Mouse (Mus musculus) brain, adult 2 months (tissue): Measurements from ENCODE around the gene Sgo1.

ENCODE experiments used
- DNase-seq: peaks from one replicate; pipeline ENCODE4 v3.0.0; 2011; ENCODE audit warnings: low read depth, low spot score

Sgo1 gene

GRCm38 (mm10) chr17:53650251-53650661, 38.9 kb downstream of the Sgo1 start:
- no peak for DNase-seq

- DNase-seq, result no peak
These were observed 45.8 kb downstream of the Sgo1 start for GRCm38 (mm10) chr17:53643360-53643759.

GRCm38 (mm10) chr17:53631344-53631743, 57.8 kb downstream of the Sgo1 start:
- no peak for DNase-seq

GRCm38 (mm10) chr17:53628131-53628530, 61.0 kb downstream of the Sgo1 start:
- DNase-seq, result peak; percentile 63

GRCm38 (mm10) chr17:53627497-53627896, 61.6 kb downstream of the Sgo1 start:
- peak; percentile 17 for DNase-seq

- no peak for DNase-seq
These were observed 63.0 kb downstream of the Sgo1 start for GRCm38 (mm10) chr17:53626160-53626559.
